Mouse (Mus musculus) forebrain, embryonic 10.5 days (tissue): ENCODE measurements around the gene Zan. TPM values are rescaled to one million over a fixed set of nuclear protein-coding genes. Genes with fewer than 3 reads are reported as not detected.

Experiments used
- DNase-seq: peaks from one replicate; pipeline ENCODE4 v3.0.0-alpha.2; 2017; ENCODE audit warnings: low spot score; ENCODE audit errors: extremely low spot score
- H3K27ac ChIP-seq: fragments of 300-500 bp; sonication (generic); 2 replicates; pipeline ENCODE4 v1.5.1; 2016; ENCODE audit warnings: mild to moderate bottlenecking
- H3K27me3 ChIP-seq: fragments of 300-500 bp; sonication (generic); 2 replicates; pipeline ENCODE4 v1.6.1; 2016; ENCODE audit warnings: mild to moderate bottlenecking; ENCODE audit not compliant: poor library complexity, severe bottlenecking
- H3K36me3 ChIP-seq: fragments of 300-500 bp; sonication (generic); replicated peaks from 2 replicates; pipeline ENCODE4 v1.6.1; 2016; ENCODE audit warnings: mild to moderate bottlenecking, moderate library complexity
- H3K4me1 ChIP-seq: fragments of 300-500 bp; sonication (generic); 2 replicates; pipeline ENCODE4 v1.6.1; 2016
- H3K4me3 ChIP-seq: fragments of 300-500 bp; sonication (generic); 2 replicates; pipeline ENCODE4 v1.5.1; 2016; ENCODE audit warnings: mild to moderate bottlenecking, moderate library complexity
- H3K9me3 ChIP-seq: fragments of 300-500 bp; sonication (generic); 2 replicates; pipeline ENCODE4 v1.6.1; 2016; ENCODE audit warnings: mild to moderate bottlenecking, moderate library complexity
- whole genome bisulfite sequencing: fragments of 180-500 bp; shearing (Covaris S2); methylation state at CpG from one replicate; pipeline ENCODE4 v1.1.7; 2016; 5-methylcytosine and 5-hydroxymethylcytosine counted together
- polyA plus RNA-seq: library from polyadenylated mRNA; unstranded; fragments of >200 nt; fragmentation: Nextera tagmentation; extraction: Ambion mirVana; gene quantifications from 2 replicates; pipeline ENCODE4 v1.2.1, GENCODE M21; 2016

Gene Zan
- polyA plus RNA-seq, 1 experiment from 2014 or later, result 0.10 TPM

GRCm38 (mm10) chr5:137340222-137340621 is 136.6 kb downstream of the Zan start:
- H3K27ac ChIP-seq, result peak overlapping the region; percentile 86; the same call in 1 of the 2 replicates
- no peak for DNase-seq
- H3K4me1 ChIP-seq, result peaks cover 40% of the 10 kb centered on the region
- peak overlapping the region; percentile 50; the same call in 1 of the 2 replicates for H3K4me3 ChIP-seq
- no peaks in the 10 kb centered on the region for H3K9me3 ChIP-seq
- H3K27me3 ChIP-seq, result no peaks in the 10 kb centered on the region
- 72% methylated on average over 6 of the region's 6 CpGs for WGBS
- no peaks in the 10 kb centered on the region for H3K36me3 ChIP-seq

GRCm38 (mm10) chr5:137339290-137339979 is 137.4 kb downstream of the Zan start:
- H3K9me3 ChIP-seq, result no peaks in the 10 kb centered on the region
- 6% methylated on average over 22 of the region's 22 CpGs for whole genome bisulfite sequencing
- H3K36me3 ChIP-seq, result no peaks in the 10 kb centered on the region
- no peaks in the 10 kb centered on the region for H3K27me3 ChIP-seq
- peak; percentile 34 for DNase-seq
- H3K4me3 ChIP-seq, result peak overlapping the region; percentile 50
- peak overlapping the region; percentile 86 for H3K27ac ChIP-seq
- peaks cover 42% of the 10 kb centered on the region for H3K4me1 ChIP-seq

DNA sequence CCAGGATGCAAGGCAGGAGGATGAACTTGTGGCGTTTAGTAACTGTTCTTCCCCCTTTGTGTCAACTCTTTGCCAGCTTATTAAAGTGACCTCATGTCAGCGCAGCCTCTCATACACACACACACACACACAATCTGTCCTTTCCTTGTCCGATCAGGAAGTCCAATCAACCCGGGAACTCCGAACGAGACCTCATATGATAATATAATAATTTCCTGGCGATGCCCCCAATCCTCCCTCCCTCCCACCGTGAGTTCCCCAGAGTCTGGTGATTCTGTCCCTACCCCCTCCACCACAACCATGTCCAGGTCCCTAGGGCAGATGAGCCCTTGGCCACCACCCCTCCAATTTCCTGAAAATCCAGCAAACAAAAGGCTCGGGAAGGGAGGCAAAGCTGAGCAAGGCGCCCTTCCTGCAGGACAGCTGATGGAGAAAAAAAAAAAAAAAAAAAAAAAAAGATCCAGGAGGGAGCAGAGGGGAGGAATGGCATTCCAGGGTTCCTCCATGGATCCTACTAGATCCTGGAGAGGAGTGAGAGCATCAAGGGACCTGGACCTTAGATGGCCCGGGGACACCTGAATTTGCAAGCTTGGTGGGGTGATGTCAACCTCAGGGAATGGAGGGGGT is 138.1 kb downstream of the Zan start:
- Histone ChIP-seq H3K27me3 (no peaks in the 10 kb centered on the region), H3K27ac (peak overlapping the region; percentile 86), H3K36me3 (no peaks in the 10 kb centered on the region), H3K9me3 (no peaks in the 10 kb centered on the region), H3K4me1 (peaks cover 48% of the 10 kb centered on the region), H3K4me3 (peak overlapping the region; percentile 50)
- DNase-seq, result peak; percentile 33
- WGBS, result 3% methylated on average over 11 of the region's 11 CpGs

GRCm38 (mm10) chr5:137338256-137338655 is 138.6 kb downstream of the Zan start:
- Histone ChIP-seq H3K9me3 (no peaks in the 10 kb centered on the region), H3K36me3 (no peaks in the 10 kb centered on the region), H3K4me1 (peaks cover 53% of the 10 kb centered on the region), H3K27ac (peak overlapping the region; percentile 86), H3K4me3 (peak overlapping the region; percentile 50), H3K27me3 (no peaks in the 10 kb centered on the region)
- WGBS, result under 1% methylated on average over 19 of the region's 19 CpGs
- DNase-seq, result peak; percentile 83

DNA sequence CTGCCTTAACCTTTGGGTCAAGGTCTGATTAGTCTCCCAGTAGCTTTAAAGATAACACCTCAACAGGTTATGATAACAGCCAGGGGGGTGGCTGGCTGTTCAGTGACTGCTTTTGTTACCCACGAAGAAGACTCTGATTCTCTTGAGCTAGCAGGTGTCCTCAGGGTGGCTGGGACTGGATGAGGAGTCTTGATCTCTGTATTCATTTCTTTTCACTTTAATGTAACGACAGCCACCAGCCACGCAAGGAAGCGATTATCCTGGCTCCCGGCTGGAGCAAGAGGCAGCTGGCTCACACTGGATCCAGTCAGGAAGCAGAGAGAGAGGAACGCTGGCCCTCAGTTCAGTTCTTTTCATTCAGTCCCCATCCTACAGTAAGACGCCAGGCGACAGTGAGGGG is 139.7 kb downstream of the Zan start:
- no peak overlapping the region for H3K4me3 ChIP-seq
- H3K36me3 ChIP-seq, result no peaks in the 10 kb centered on the region
- 0 out of 2 replicates have a peak overlapping the region, but pooled peaks have one; percentile 86 for H3K27ac ChIP-seq
- H3K4me1 ChIP-seq, result peaks cover 63% of the 10 kb centered on the region
- no peaks in the 10 kb centered on the region for H3K27me3 ChIP-seq
- 66% methylated on average over 8 of the region's 8 CpGs for WGBS
- H3K9me3 ChIP-seq, result no peaks in the 10 kb centered on the region
- no peak for DNase-seq

DNA sequence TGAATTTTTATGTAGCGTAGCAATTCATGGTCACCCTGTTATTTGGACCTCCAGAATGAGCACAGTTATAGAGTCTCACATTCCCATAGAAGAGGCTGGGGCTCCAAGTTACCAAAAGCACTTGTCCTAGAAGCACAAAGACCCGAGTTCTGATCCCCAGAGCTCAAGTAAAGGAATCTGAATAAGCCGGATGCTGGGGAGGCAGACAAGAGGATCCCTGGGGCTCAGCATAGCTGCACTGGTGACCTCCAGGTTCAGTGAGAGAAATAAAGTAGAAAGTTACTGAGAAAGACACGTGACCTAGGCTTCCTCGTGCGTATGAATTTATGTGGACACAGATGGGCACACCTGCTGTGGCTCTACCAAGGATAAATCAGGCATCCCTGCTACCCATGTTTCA is 141.8 kb downstream of the Zan start:
- no peak for DNase-seq
- H3K4me3 ChIP-seq, result no peak overlapping the region
- peaks cover 61% of the 10 kb centered on the region for H3K4me1 ChIP-seq
- H3K27ac ChIP-seq, result no peak overlapping the region
- no peaks in the 10 kb centered on the region for H3K9me3 ChIP-seq
- 77% methylated on average over 6 of the region's 6 CpGs for WGBS
- H3K27me3 ChIP-seq, result no peaks in the 10 kb centered on the region
- no peaks in the 10 kb centered on the region for H3K36me3 ChIP-seq

DNA sequence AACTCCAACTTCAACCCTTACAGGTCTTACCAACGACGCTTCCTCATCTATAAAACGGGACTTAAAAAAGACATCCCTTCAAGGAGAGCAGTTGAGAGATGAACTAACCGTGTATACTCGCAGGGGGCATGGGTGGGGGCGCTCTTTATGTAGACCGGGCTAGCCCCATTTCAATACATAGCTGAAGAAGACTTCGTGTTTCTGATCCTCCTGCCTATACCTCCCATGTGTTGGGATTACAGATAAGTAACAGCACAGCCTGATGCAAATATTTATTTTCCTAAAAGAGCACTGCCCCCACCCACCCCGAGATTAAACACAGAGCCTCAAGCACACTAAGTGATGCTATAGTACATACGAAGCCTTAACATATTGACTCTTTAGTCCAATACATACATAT is 142.5 kb downstream of the Zan start:
- WGBS, result 67% methylated on average over 10 of the region's 10 CpGs
- peak overlapping the region; percentile 79 for H3K4me3 ChIP-seq

GRCm38 (mm10) chr5:137333512-137334174 is 143.2 kb downstream of the Zan start, which contains the start of gene Slc12a9:
Slc12a9 (minus strand) TSS chr5:137333597.
- under 1% methylated on average over 44 of the region's 44 CpGs for WGBS
- H3K4me3 ChIP-seq, result peak within 1 kb of the TSS; percentile 79
- H3K9me3 ChIP-seq, result no peaks in the 10 kb centered on the region
- peaks cover 47% of the 10 kb centered on the region for H3K4me1 ChIP-seq
- peak within 1 kb of the TSS; percentile 87 for H3K27ac ChIP-seq
- H3K27me3 ChIP-seq, result no peaks in the 10 kb centered on the region
- H3K36me3 ChIP-seq, result no peaks in the 10 kb centered on the region
- DNase-seq, result peak; percentile 90

More for the DNA sequence above, 142.5 kb downstream of the Zan start:
- DNase-seq, result no peak
- no peaks in the 10 kb centered on the region for H3K9me3 ChIP-seq
- no peaks in the 10 kb centered on the region for H3K27me3 ChIP-seq
- no peaks in the 10 kb centered on the region for H3K36me3 ChIP-seq
- H3K27ac ChIP-seq, result no peak overlapping the region
- H3K4me1 ChIP-seq, result peaks cover 53% of the 10 kb centered on the region

DNA sequence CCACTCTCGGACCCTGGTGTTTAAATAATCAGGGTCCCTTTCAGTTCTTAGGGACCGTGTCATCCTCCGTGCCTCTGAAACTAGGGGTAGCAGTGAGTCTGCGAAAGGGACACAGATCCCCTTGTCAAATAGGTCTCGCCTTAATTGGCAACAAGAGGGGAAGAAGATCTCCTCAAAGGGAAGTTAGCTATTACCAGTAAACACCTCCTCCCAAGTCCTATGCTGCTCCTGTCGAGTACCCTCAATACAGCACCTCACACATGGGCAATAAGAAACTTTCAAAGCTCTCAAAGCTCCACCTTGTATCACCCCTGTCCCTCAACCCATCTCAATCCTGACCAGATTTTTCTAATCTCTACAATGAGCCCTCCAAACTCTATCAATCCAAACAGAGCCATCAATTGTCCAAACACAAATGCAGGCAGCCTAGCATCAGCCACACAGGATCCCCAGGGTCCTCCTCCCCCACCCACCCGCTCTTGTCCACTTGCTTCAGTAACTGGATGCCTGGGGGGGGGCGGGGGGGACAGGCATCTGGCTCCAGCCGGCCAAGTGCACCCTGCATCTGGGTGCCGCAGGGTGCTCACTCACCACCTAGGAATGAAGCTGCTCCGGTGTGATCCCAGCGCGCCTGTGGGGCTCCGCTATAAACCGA is 143.9 kb downstream of the Zan start:
- peaks cover under 1% of the 10 kb centered on the region; the same call in 1 of the 2 replicates for H3K36me3 ChIP-seq
- DNase-seq, result no peak
- no peaks in the 10 kb centered on the region for H3K27me3 ChIP-seq
- H3K27ac ChIP-seq, result peak overlapping the region; percentile 87
- WGBS, result 20% methylated on average over 15 of the region's 15 CpGs
- peak overlapping the region; percentile 79 for H3K4me3 ChIP-seq
- no peaks in the 10 kb centered on the region for H3K9me3 ChIP-seq
- H3K4me1 ChIP-seq, result peaks cover 41% of the 10 kb centered on the region

DNA sequence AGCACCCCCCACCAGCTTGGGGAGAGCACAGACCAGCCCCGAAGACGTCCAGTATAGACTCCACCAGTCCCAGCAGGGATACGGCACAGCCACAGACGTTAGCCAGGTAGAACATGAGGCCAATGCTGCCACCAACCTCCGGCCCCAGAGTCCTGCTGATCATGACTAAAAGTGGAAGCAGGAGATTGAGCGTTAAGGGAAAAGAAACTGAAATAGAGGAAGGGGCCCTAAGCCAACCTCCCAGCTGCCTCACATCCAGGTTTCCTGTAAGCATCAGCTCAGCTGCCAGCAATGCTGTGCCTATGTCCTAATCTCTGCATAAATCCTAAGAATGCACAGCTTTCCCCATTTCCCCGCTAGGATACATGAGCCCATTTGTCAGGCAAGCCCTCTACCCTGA is 146.0 kb downstream of the Zan start:
- peaks cover 14% of the 10 kb centered on the region for H3K36me3 ChIP-seq
- no peaks in the 10 kb centered on the region for H3K27me3 ChIP-seq
- no peaks in the 10 kb centered on the region for H3K9me3 ChIP-seq
- H3K27ac ChIP-seq, result no peak overlapping the region
- DNase-seq, result no peak
- peaks cover 27% of the 10 kb centered on the region for H3K4me1 ChIP-seq
- WGBS, result 92% methylated on average over 7 of the region's 7 CpGs
- H3K4me3 ChIP-seq, result no peak overlapping the region
